Mouse (Mus musculus): ENCODE measurements around the gene Ushbp1.

DNA sequence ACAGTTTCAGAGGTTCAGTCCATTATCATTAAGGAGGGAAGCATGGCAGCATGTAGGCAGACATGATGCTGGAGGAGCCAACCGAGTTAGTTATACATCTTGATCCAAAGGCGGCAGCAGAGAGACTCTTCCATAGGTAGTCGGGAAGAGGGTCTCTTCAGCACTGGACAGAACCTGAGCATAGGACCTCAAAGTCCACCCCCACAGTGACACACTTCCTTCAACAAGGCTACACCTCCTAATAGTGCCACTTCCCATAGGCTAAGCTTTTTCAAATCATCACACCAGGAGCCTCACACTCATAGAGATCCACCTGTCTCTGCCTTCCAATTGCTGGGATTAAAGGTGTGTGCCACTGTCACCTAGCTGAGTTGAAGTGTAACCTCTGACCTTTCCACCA lies 41.4 kb upstream of the Ushbp1 start:
- TF ChIP-seq POLR2A (IDR thresholded peaks at IDR 0.05; ENCODE audit: borderline replicate concordance, extremely low read depth, insufficient read depth, insufficient read length, poor library complexity, severe bottlenecking) (no peak), CTCF (IDR thresholded peaks at IDR 0.05; ENCODE audit: borderline replicate concordance, extremely low read depth, insufficient read depth, insufficient read length) (no peak)

Data from brain, embryonic 14.5 days (tissue).